In genomic region chr1:152678451-152678850, GRCm38 (mm10) we compare ENCODE assay signal across 9 mouse cellular contexts.
A peak's percentile ranks its signal among the peaks of the same experiment; 100 is the strongest.
DNase-seq lines count a peak whose midpoint lies in the region; ATAC-seq and TF ChIP-seq lines count a peak whose summit lies in the region.
"Had no signal": no experiment of that assay in that cellular context is flagged by ENCODE, and none has a peak within 500 bp of the region (broad histone marks: within the 10 kb centered on the region; RNA-seq: fewer than 3 reads in every experiment).

No protein-coding gene starts in this region.

- WGBS in liver, embryonic 14.5 days (ENCODE audit: insufficient replicate concordance) = 29% methylated on average over 5 of the region's 5 CpGs
- 42% methylated on average over 5 of the region's 5 CpGs for WGBS in midbrain, embryonic 15.5 days

- no peak; the same call in 1 of the 2 replicates for ATAC-seq in liver, embryonic 14.5 days (ENCODE audit: insufficient read depth)
- ATAC-seq in midbrain, embryonic 15.5 days (replicated peaks) = no peak

- intact Hi-C loops in left cerebral cortex, adult 2 months (cut with DNase I) = loop anchor here (5.0 kb wide), 1 partner anchor 151 kb away; no protein-coding TSS in a partner anchor

- no peak overlapping the region for H3K4me2 ChIP-seq in liver, embryonic 14.5 days (ENCODE audit: low read depth)
- no peak overlapping the region for H3K4me2 ChIP-seq in midbrain, embryonic 15.5 days
- H3K4me2 ChIP-seq: limb, embryonic 12.5 days had no signal

- no peaks in the 10 kb centered on the region for H3K36me3 ChIP-seq in liver, embryonic 14.5 days (replicated peaks; ENCODE audit: control insufficient read depth, insufficient read depth, low read depth)
- no peaks in the 10 kb centered on the region for H3K36me3 ChIP-seq in midbrain, embryonic 15.5 days (replicated peaks)
- H3K36me3 ChIP-seq: limb, embryonic 12.5 days had no signal

- DNase-seq in left cerebral cortex, adult 2 months (ENCODE audit: extremely low spot score in 1 of 2, low spot score in 2 of 2) = no peak
- DNase-seq in left cerebral cortex, adult 18-20 months (ENCODE audit: low spot score in 2 of 2) = no peak
- DNase-seq in c-Kit-positive CD71-positive TER-119-positive erythroid progenitor cells, embryonic 14.5 days (ENCODE audit: low spot score) = peak; percentile 10
- DNase-seq in liver, embryonic 14.5 days (ENCODE audit: low read depth in 3 of 3, low spot score in 3 of 3) = no peak
- peak; percentile 61 for DNase-seq in testis, postnatal 10 days (ENCODE audit: low spot score)
- no peak for DNase-seq in embryo, embryonic 9.5 days (ENCODE audit: extremely low spot score)
- DNase-seq in right cerebral cortex, postnatal 36 days (ENCODE audit: low spot score in 2 of 2) = no peak

- TF ChIP-seq EP300 in liver, embryonic 14.5 days (IDR thresholded peaks at IDR 0.05; ENCODE audit: low read depth) = no peak

- H3K9ac ChIP-seq in liver, embryonic 14.5 days (replicated peaks) = no peak overlapping the region
- H3K9ac ChIP-seq in midbrain, embryonic 15.5 days = no peak overlapping the region
- H3K9ac ChIP-seq: limb, embryonic 12.5 days had no signal

- H3K4me3 ChIP-seq in left cerebral cortex, adult 2 months = no peak overlapping the region
- H3K4me3 ChIP-seq in liver, embryonic 14.5 days (ENCODE audit: insufficient read depth in 1 of 2, low read depth in 2 of 2, low read length in 2 of 2) = no peak overlapping the region
- H3K4me3 ChIP-seq in midbrain, embryonic 15.5 days = no peak overlapping the region
- H3K4me3 ChIP-seq: limb, embryonic 12.5 days had no signal

- no peaks in the 10 kb centered on the region for H3K27me3 ChIP-seq in liver, embryonic 14.5 days (ENCODE audit: control insufficient read depth, insufficient read depth, low read length)
- no peaks in the 10 kb centered on the region for H3K27me3 ChIP-seq in midbrain, embryonic 15.5 days (replicated peaks)
- H3K27me3 ChIP-seq: limb, embryonic 12.5 days had no signal

- no peak overlapping the region for H3K27ac ChIP-seq in left cerebral cortex, adult 2 months
- no peak overlapping the region for H3K27ac ChIP-seq in liver, embryonic 14.5 days
- H3K27ac ChIP-seq in midbrain, embryonic 15.5 days = no peak overlapping the region
- H3K27ac ChIP-seq: limb, embryonic 12.5 days had no signal

- peak; percentile 43 for TF ChIP-seq CTCF in left cerebral cortex, adult 2 months (IDR thresholded peaks at IDR 0.05)
- peak; percentile 78 for TF ChIP-seq CTCF in liver, embryonic 14.5 days (IDR thresholded peaks at IDR 0.05; ENCODE audit: low read depth)

- no peaks in the 10 kb centered on the region; a peak in 1 of 4 replicates for H3K4me1 ChIP-seq in liver, embryonic 14.5 days (replicated peaks; ENCODE audit: control insufficient read depth in 2 of 2, insufficient read depth in 2 of 2, low read length in 1 of 2)
- H3K4me1 ChIP-seq in midbrain, embryonic 15.5 days = no peaks in the 10 kb centered on the region; the same call in 1 of the 2 replicates

- H3K9me3 ChIP-seq in liver, embryonic 14.5 days (ENCODE audit: control insufficient read depth, low read length) = no peaks in the 10 kb centered on the region
- no peaks in the 10 kb centered on the region for H3K9me3 ChIP-seq in midbrain, embryonic 15.5 days
- H3K9me3 ChIP-seq: limb, embryonic 12.5 days had no signal

Comparison
In these comparisons a context has a peak if more than half of its experiments do, and no peak if none do; other contexts are left out.
1. DNase-seq: peak in c-Kit-positive CD71-positive TER-119-positive erythroid progenitor cells, embryonic 14.5 days (single experiment) and testis, postnatal 10 days (single experiment); none in left cerebral cortex, adult 2 months (0 of 2), left cerebral cortex, adult 18-20 months (0 of 2), liver, embryonic 14.5 days (0 of 3), embryo, embryonic 9.5 days (single experiment) and right cerebral cortex, postnatal 36 days (0 of 2).